12 mouse cellular contexts compared by ENCODE assay signal in the genomic region with DNA sequence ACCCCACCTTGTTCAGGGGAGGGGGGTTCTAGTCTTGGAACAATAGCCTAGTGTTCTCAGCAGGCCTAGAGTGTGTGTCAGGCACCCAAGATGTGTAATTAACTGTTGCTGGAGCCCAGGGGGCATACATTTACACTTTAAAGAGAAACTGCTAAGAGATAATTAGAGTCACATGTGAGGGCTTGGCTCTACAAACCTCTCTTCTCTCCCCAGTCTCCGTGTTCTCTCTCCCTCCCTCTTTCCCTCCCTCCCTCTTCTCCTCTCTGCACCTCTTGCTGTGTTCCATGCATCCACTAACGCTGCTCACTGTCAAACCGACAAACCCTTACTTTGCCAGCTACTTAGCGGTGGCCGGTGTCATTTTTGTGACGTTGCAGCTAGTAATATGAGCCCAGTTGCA.
DNase-seq lines count a peak whose midpoint lies in the region; ATAC-seq lines count a peak whose summit lies in the region.
"Had no signal": no experiment of that assay in that cellular context is flagged by ENCODE, and none has a peak within 500 bp of the region (broad histone marks: within the 10 kb centered on the region; RNA-seq: fewer than 3 reads in every experiment).

No protein-coding gene starts in this region.

- H3K9me3 ChIP-seq in neural tube, embryonic 15.5 days (replicated peaks), result no peaks in the 10 kb centered on the region
- no peaks in the 10 kb centered on the region for H3K9me3 ChIP-seq in forebrain, embryonic 16.5 days (ENCODE audit: control insufficient read depth, low read length)
- 0 out of 2 replicates have a peak, but pooled peaks cover 3% of the 10 kb centered on the region for H3K9me3 ChIP-seq in limb, embryonic 13.5 days
- H3K9me3 ChIP-seq: heart, embryonic 15.5 days had no signal

- H3K4me1 ChIP-seq in neural tube, embryonic 15.5 days, result peaks cover 34% of the 10 kb centered on the region
- peaks cover 16% of the 10 kb centered on the region for H3K4me1 ChIP-seq in forebrain, embryonic 16.5 days (replicated peaks; ENCODE audit: control insufficient read depth, insufficient read depth, low read length)
- H3K4me1 ChIP-seq in limb, embryonic 13.5 days, result peaks cover 41% of the 10 kb centered on the region

- H3K36me3 ChIP-seq in neural tube, embryonic 15.5 days, result no peaks in the 10 kb centered on the region
- H3K36me3 ChIP-seq in forebrain, embryonic 16.5 days (ENCODE audit: control insufficient read depth, insufficient read depth), result 0 out of 2 replicates have a peak, but pooled peaks cover 2% of the 10 kb centered on the region
- no peaks in the 10 kb centered on the region for H3K36me3 ChIP-seq in limb, embryonic 13.5 days
- H3K36me3 ChIP-seq: heart, embryonic 15.5 days had no signal

- no peaks in the 10 kb centered on the region for H3K27me3 ChIP-seq in neural tube, embryonic 15.5 days (replicated peaks)
- no peaks in the 10 kb centered on the region for H3K27me3 ChIP-seq in forebrain, embryonic 16.5 days (replicated peaks; ENCODE audit: control insufficient read depth, insufficient read depth, low read length)
- peaks cover 6% of the 10 kb centered on the region; the same call in 1 of the 2 replicates for H3K27me3 ChIP-seq in limb, embryonic 13.5 days
- H3K27me3 ChIP-seq: heart, embryonic 15.5 days had no signal

- no peak for DNase-seq in neural tube, embryonic 10.5 days (ENCODE audit: extremely low spot score, low spot score)
- no peak for DNase-seq in right cerebral cortex, postnatal 10 days (ENCODE audit: low spot score in 2 of 2)
- DNase-seq in urinary bladder, adult 2 months (ENCODE audit: low spot score), result no peak
- DNase-seq in thymus, postnatal 36 days, result no peak
- DNase-seq in cerebellum, postnatal 14 days, result no peak
- DNase-seq: cerebellum, adult 11-12 months; thymus, postnatal 4 days had no signal

- H3K27ac ChIP-seq in neural tube, embryonic 15.5 days (replicated peaks), result no peak overlapping the region
- no peak overlapping the region for H3K27ac ChIP-seq in forebrain, embryonic 16.5 days (ENCODE audit: low read length)
- no peak overlapping the region; the same call in 1 of the 2 replicates for H3K27ac ChIP-seq in limb, embryonic 13.5 days
- H3K27ac ChIP-seq: heart, embryonic 15.5 days had no signal

- WGBS in neural tube, embryonic 15.5 days, result 18% methylated on average over 6 of the region's 6 CpGs
- WGBS in forebrain, embryonic 16.5 days, result 6% methylated on average over 6 of the region's 6 CpGs
- WGBS in limb, embryonic 13.5 days, result 0% methylated on average over 6 of the region's 6 CpGs

- H3K9ac ChIP-seq in neural tube, embryonic 15.5 days (replicated peaks), result no peak overlapping the region
- H3K9ac ChIP-seq in forebrain, embryonic 16.5 days (replicated peaks; ENCODE audit: low read depth, low read length), result no peak overlapping the region
- no peak overlapping the region for H3K9ac ChIP-seq in limb, embryonic 13.5 days
- H3K9ac ChIP-seq: heart, embryonic 15.5 days had no signal

- no peak overlapping the region for H3K4me2 ChIP-seq in neural tube, embryonic 15.5 days
- H3K4me2 ChIP-seq in forebrain, embryonic 16.5 days (ENCODE audit: low read length), result no peak overlapping the region
- H3K4me2 ChIP-seq in limb, embryonic 13.5 days (replicated peaks), result peak overlapping the region; percentile 34
- H3K4me2 ChIP-seq: heart, embryonic 15.5 days had no signal

- H3K4me3 ChIP-seq in neural tube, embryonic 15.5 days (replicated peaks), result no peak overlapping the region
- H3K4me3 ChIP-seq in forebrain, embryonic 16.5 days (replicated peaks; ENCODE audit: low read length), result no peak overlapping the region
- no peak overlapping the region for H3K4me3 ChIP-seq in limb, embryonic 13.5 days
- H3K4me3 ChIP-seq: heart, embryonic 15.5 days had no signal

- ATAC-seq in neural tube, embryonic 15.5 days (ENCODE audit: low FRiP score), result 0 out of 2 replicates have a peak, but pooled peaks have one; percentile 19
- peak; percentile 73 for ATAC-seq in forebrain, embryonic 16.5 days
- peak; percentile 30; the same call in 1 of the 2 replicates for ATAC-seq in limb, embryonic 13.5 days (ENCODE audit: low FRiP score, low read depth)
- ATAC-seq: intestine, embryonic 16.5 days had no signal

Comparison
In these comparisons a context has a peak if more than half of its experiments do, and no peak if none do; other contexts are left out.
1. ATAC-seq: peak in every context shown above with its lines; median percentile 73 in forebrain, embryonic 16.5 days; 30 in limb, embryonic 13.5 days; 19 in neural tube, embryonic 15.5 days.